Mouse (Mus musculus) olfactory bulb, adult 2 months (tissue): Measurements from ENCODE around the gene Timm17b. TPM values are rescaled to one million over a fixed set of nuclear protein-coding genes. Genes with fewer than 3 reads are reported as not detected.
A peak's percentile ranks its signal among the peaks of the same experiment; 100 is the strongest.

Source experiments
- H3K27ac ChIP-seq: fragments of 200-500 bp; 2 replicates; pipeline ENCODE4 v1.5.1; 2012; ENCODE audit warnings: low read depth, low read length; ENCODE audit not compliant: insufficient read depth
- H3K4me1 ChIP-seq: fragments of 200-500 bp; 2 replicates; pipeline ENCODE4 v1.6.1; 2012; ENCODE audit warnings: low read length; ENCODE audit not compliant: control insufficient read depth, insufficient read depth
- H3K4me3 ChIP-seq: fragments of 200-500 bp; 2 replicates; pipeline ENCODE4 v1.5.1; 2012; ENCODE audit warnings: mild to moderate bottlenecking, low read depth, low read length, moderate library complexity; ENCODE audit not compliant: insufficient read depth
- CTCF ChIP-seq: fragments of 200-500 bp; IDR thresholded peaks from 2 replicates; pipeline ENCODE4 v1.5.1; 2012; ENCODE audit warnings: low read depth, mild to moderate bottlenecking, low read length, moderate library complexity; ENCODE audit not compliant: insufficient read depth
- POLR2A ChIP-seq: fragments of 200-500 bp; IDR thresholded peaks from 2 replicates; pipeline ENCODE4 v1.6.1; 2012; ENCODE audit warnings: mild to moderate bottlenecking, low read depth, low read length, moderate library complexity; ENCODE audit not compliant: insufficient read depth
- WGBS: fragments of 180-500 bp; shearing (Covaris S2); methylation state at CpG from one replicate; pipeline ENCODE4 v1.1.7; 2018; 5-methylcytosine and 5-hydroxymethylcytosine counted together
- polyA plus RNA-seq: library from polyadenylated mRNA; stranded (reverse); fragments of >200 nt; gene quantifications from 2 replicates; pipeline ENCODE4 v1.2.4, GENCODE M21; 2012; ENCODE audit warnings: low replicate concordance; ENCODE audit not compliant: missing spikeins, insufficient read depth, insufficient read length

Gene Timm17b
- polyA plus RNA-seq, 1 experiment: not detected

GRCm38 (mm10) chrX:7947108-7947899 lies 48.1 kb downstream of the Timm17b start, which contains the start of gene Hdac6:
Gene Hdac6 (minus strand): TSS chrX:7947889.
- WGBS: 22% methylated on average over 37 of the region's 37 CpGs
- H3K4me1 ChIP-seq: peaks cover 8% of the 10 kb centered on the region
- H3K4me3 ChIP-seq: peak within 1 kb of the TSS; percentile 58
- H3K27ac ChIP-seq: peak within 1 kb of the TSS; percentile 90
- no peak for TF ChIP-seq CTCF
- peak; percentile 55; the same call in 1 of the 2 replicates for TF ChIP-seq POLR2A

- TF ChIP-seq POLR2A: no peak
- no peak for TF ChIP-seq CTCF
- peak overlapping the region; percentile 58 for H3K4me3 ChIP-seq
- H3K4me1 ChIP-seq: peaks cover 8% of the 10 kb centered on the region
- WGBS: 11% methylated on average over 38 of the region's 38 CpGs
- H3K27ac ChIP-seq: peak overlapping the region; percentile 90
Measured at GRCm38 (mm10) chrX:7947900-7948492, 48.8 kb downstream of the Timm17b start.

- Histone ChIP-seq H3K4me1 (peaks cover 8% of the 10 kb centered on the region), H3K27ac (no peak overlapping the region), H3K4me3 (no peak overlapping the region)
- 91% methylated on average over 7 of the region's 7 CpGs for WGBS
- TF ChIP-seq CTCF (no peak), POLR2A (no peak)
Measured at GRCm38 (mm10) chrX:7950091-7950490, 50.9 kb downstream of the Timm17b start.

Other genes with a start within 250 kb of the Timm17b start
- not detected in 2 replicates for gene Prickle3, start 242.1 kb upstream of the Timm17b start, polyA plus RNA-seq
- not detected in 2 replicates for gene Plp2, start 228.0 kb upstream of the Timm17b start, polyA plus RNA-seq
- gene Magix, start 218.1 kb upstream of the Timm17b start, polyA plus RNA-seq: not detected in 2 replicates
- not detected in 2 replicates for gene Gpkow, start 202.2 kb upstream of the Timm17b start, polyA plus RNA-seq
- gene Wdr45, start 185.0 kb upstream of the Timm17b start, polyA plus RNA-seq: not detected in 2 replicates
- gene Gm45208, start 177.1 kb upstream of the Timm17b start, polyA plus RNA-seq: not detected in 2 replicates
- not detected in 2 replicates for gene Praf2, start 170.9 kb upstream of the Timm17b start, polyA plus RNA-seq
- gene Ccdc120, start 148.5 kb upstream of the Timm17b start, polyA plus RNA-seq: not detected in 2 replicates
- not detected in 2 replicates for gene Tfe3, start 136.8 kb upstream of the Timm17b start, polyA plus RNA-seq
- 96.6 TPM in 1 of 2 replicates, not detected in the other for gene Gripap1, start 109.6 kb upstream of the Timm17b start, polyA plus RNA-seq
- gene Kcnd1, start 77.1 kb upstream of the Timm17b start, polyA plus RNA-seq: not detected in 2 replicates
- not detected in 2 replicates for gene Otud5, start 58.0 kb upstream of the Timm17b start, polyA plus RNA-seq
- not detected in 2 replicates for gene Pim2, start 21.1 kb upstream of the Timm17b start, polyA plus RNA-seq
- gene Slc35a2, start 15.3 kb upstream of the Timm17b start, polyA plus RNA-seq: not detected in 2 replicates
- not detected in 2 replicates for gene Pqbp1, start 88 bp upstream of the Timm17b start, polyA plus RNA-seq
- gene Gm10491, start 8.5 kb downstream of the Timm17b start, polyA plus RNA-seq: not detected in 2 replicates
- gene Gm10490, start 10.2 kb downstream of the Timm17b start, polyA plus RNA-seq: not detected in 2 replicates
- not detected in 2 replicates for gene Pcsk1n, start 20.5 kb downstream of the Timm17b start, polyA plus RNA-seq
- not detected in 2 replicates for gene Eras, start 29.2 kb downstream of the Timm17b start, polyA plus RNA-seq
- gene Hdac6, start 48.5 kb downstream of the Timm17b start, polyA plus RNA-seq: not detected in 2 replicates
- gene Gata1, start 78.7 kb downstream of the Timm17b start, polyA plus RNA-seq: not detected in 2 replicates
- gene Glod5, start 119.1 kb downstream of the Timm17b start, polyA plus RNA-seq: not detected in 2 replicates
- gene Suv39h1, start 175.4 kb downstream of the Timm17b start, polyA plus RNA-seq: not detected in 2 replicates
- gene Was, start 191.1 kb downstream of the Timm17b start, polyA plus RNA-seq: not detected in 2 replicates
- gene Wdr13, start 233.5 kb downstream of the Timm17b start, polyA plus RNA-seq: 69.5 TPM in 1 of 2 replicates, not detected in the other
- 332 TPM in 1 of 2 replicates, not detected in the other for gene Rbm3, start 246.5 kb downstream of the Timm17b start, polyA plus RNA-seq